Mouse (Mus musculus) myocyte (in vitro differentiated cells): ENCODE results near the gene Myo10. TPM values are rescaled to one million over a fixed set of nuclear protein-coding genes. Genes with fewer than 3 reads are reported as not detected.

Experiments
- H3K27me3 ChIP-seq: one replicate; pipeline ENCODE4 v1.6.1; 2011; ENCODE audit not compliant: control insufficient read depth, insufficient read depth, insufficient read length
- H3K36me3 ChIP-seq: one replicate; pipeline ENCODE4 v1.6.1; 2011; ENCODE audit not compliant: control insufficient read depth, insufficient read depth
- H3K4me2 ChIP-seq: one replicate; pipeline ENCODE4 v1.6.1; 2011; ENCODE audit warnings: low read depth, control low read depth
- H3K4me3 ChIP-seq: one replicate; pipeline ENCODE4 v1.5.1; 2011; ENCODE audit warnings: mild to moderate bottlenecking, control low read depth, moderate library complexity
- H3K79me2 ChIP-seq: one replicate; pipeline ENCODE4 v1.6.1; 2011; ENCODE audit not compliant: control insufficient read depth, insufficient read depth
- H3ac ChIP-seq: one replicate; pipeline ENCODE4 v1.6.1; 2011; ENCODE audit not compliant: control insufficient read depth, insufficient read length
- CEBPB ChIP-seq: IDR thresholded peaks from 2 replicates; pipeline ENCODE4 v1.6.1; 2011; ENCODE audit warnings: mild to moderate bottlenecking, moderate library complexity; ENCODE audit not compliant: poor library complexity, insufficient read depth, severe bottlenecking
- E2F4 ChIP-seq: IDR thresholded peaks from one replicate; pipeline ENCODE4 v1.6.1; 2011; ENCODE audit warnings: mild to moderate bottlenecking, control low read depth, moderate library complexity; ENCODE audit not compliant: insufficient read depth
- MAX ChIP-seq: IDR thresholded peaks from one replicate; pipeline ENCODE4 v1.6.1; 2011; ENCODE audit warnings: low read depth, mild to moderate bottlenecking, control low read depth
- MYOD1 ChIP-seq, 3 experiments: IDR thresholded peaks; one replicate each; pipeline ENCODE4 v1.6.1; 2011; ENCODE audit warnings: control low read depth in 2 of 3, low read depth in 2 of 3, mild to moderate bottlenecking in 2 of 3, moderate library complexity in 1 of 3; ENCODE audit not compliant: insufficient read length in 2 of 3, control insufficient read depth in 1 of 3
- MYOG ChIP-seq, 3 experiments: IDR thresholded peaks; one replicate each; pipeline ENCODE4 v1.6.1; 2011; ENCODE audit warnings: control low read depth in 2 of 3, low read depth in 2 of 3, mild to moderate bottlenecking in 2 of 3; ENCODE audit not compliant: insufficient read length in 2 of 3, control insufficient read depth in 1 of 3, insufficient read depth in 1 of 3
- POLR2A ChIP-seq: IDR thresholded peaks from one replicate; pipeline ENCODE4 v1.6.1; 2011; ENCODE audit warnings: low read depth, mild to moderate bottlenecking, control low read depth, moderate library complexity; ENCODE audit not compliant: insufficient read length
- POLR2AphosphoS2 ChIP-seq: IDR thresholded peaks from one replicate; pipeline ENCODE4 v1.6.1; 2011; ENCODE audit warnings: low read depth, control low read depth; ENCODE audit not compliant: insufficient read length
- REST ChIP-seq: IDR thresholded peaks from one replicate; pipeline ENCODE4 v1.6.1; 2011; ENCODE audit warnings: mild to moderate bottlenecking, control low read depth, moderate library complexity; ENCODE audit not compliant: insufficient read depth, insufficient read length
- SRF ChIP-seq: IDR thresholded peaks from one replicate; pipeline ENCODE4 v1.6.1; 2011; ENCODE audit warnings: low read depth; ENCODE audit not compliant: control insufficient read depth, insufficient read length
- TCF12 ChIP-seq: IDR thresholded peaks from one replicate; pipeline ENCODE4 v1.6.1; 2011; ENCODE audit warnings: mild to moderate bottlenecking, control low read depth; ENCODE audit not compliant: poor library complexity, insufficient read depth, severe bottlenecking
- TCF3 ChIP-seq: IDR thresholded peaks from one replicate; pipeline ENCODE4 v1.6.1; 2011; ENCODE audit warnings: low read depth, control low read depth; ENCODE audit not compliant: insufficient read length
- USF1 ChIP-seq: IDR thresholded peaks from one replicate; pipeline ENCODE4 v1.6.1; 2011; ENCODE audit warnings: low read depth, mild to moderate bottlenecking, control low read depth, moderate library complexity
- polyA plus RNA-seq: library from polyadenylated mRNA; unstranded; fragments of >200 nt; fragmentation: generic; extraction: Trizol; gene quantifications from one replicate; pipeline ENCODE4 v1.2.1, GENCODE M21; 2012; ENCODE audit warnings: missing spikeins

Gene Myo10
- polyA plus RNA-seq, 1 experiment = 71.4 TPM

- Histone ChIP-seq H3K36me3 (no peaks in the 10 kb centered on the region), H3K79me2 (no peaks in the 10 kb centered on the region), H3K4me3 (no peak overlapping the region), H3K27me3 (no peaks in the 10 kb centered on the region), H3ac (no peak overlapping the region), H3K4me2 (no peak overlapping the region)
- TF ChIP-seq SRF (no peak), MYOG (IDR thresholded peaks at IDR 0.05; ENCODE audit: control insufficient read depth in 1 of 3, insufficient read depth in 1 of 3, insufficient read length in 2 of 3, low read depth in 2 of 3) (no peak), E2F4 (no peak), USF1 (no peak), CEBPB (no peak), TCF12 (no peak), POLR2AphosphoS2 (no peak)
Observed at GRCm38 (mm10) chr15:25587943-25588342, 34.4 kb upstream of the Myo10 start.

- Histone ChIP-seq H3K79me2 (no peaks in the 10 kb centered on the region), H3K36me3 (no peaks in the 10 kb centered on the region), H3K4me2 (no peak overlapping the region), H3ac (no peak overlapping the region), H3K4me3 (no peak overlapping the region), H3K27me3 (no peaks in the 10 kb centered on the region)
- no peak for TF ChIP-seq MAX
- no peak for TF ChIP-seq SRF
- no peak for TF ChIP-seq REST
- no peak for TF ChIP-seq MYOG (IDR thresholded peaks at IDR 0.05; ENCODE audit: control insufficient read depth in 1 of 3, insufficient read depth in 1 of 3, insufficient read length in 2 of 3, low read depth in 2 of 3)
- TF ChIP-seq TCF12 = no peak
- no peak for TF ChIP-seq CEBPB
- no peak for TF ChIP-seq USF1
- TF ChIP-seq MYOD1 (IDR thresholded peaks at IDR 0.05; ENCODE audit: control insufficient read depth in 1 of 3, insufficient read length in 2 of 3, low read depth in 2 of 3) = no peak
- no peak for TF ChIP-seq E2F4
- TF ChIP-seq TCF3 = no peak
- no peak for TF ChIP-seq POLR2AphosphoS2
- no peak for TF ChIP-seq POLR2A
Observed at GRCm38 (mm10) chr15:25589318-25589902, 32.9 kb upstream of the Myo10 start.

- Histone ChIP-seq H3K4me2 (no peak overlapping the region), H3ac (no peak overlapping the region), H3K79me2 (no peaks in the 10 kb centered on the region), H3K27me3 (no peaks in the 10 kb centered on the region), H3K36me3 (no peaks in the 10 kb centered on the region), H3K4me3 (no peak overlapping the region)
- TF ChIP-seq SRF (no peak), POLR2A (no peak), TCF3 (no peak), POLR2AphosphoS2 (no peak), REST (no peak), E2F4 (no peak), MYOG (IDR thresholded peaks at IDR 0.05; ENCODE audit: control insufficient read depth in 1 of 3, insufficient read depth in 1 of 3, insufficient read length in 2 of 3, low read depth in 2 of 3) (no peak), CEBPB (no peak), USF1 (no peak), MAX (no peak), MYOD1 (IDR thresholded peaks at IDR 0.05; ENCODE audit: control insufficient read depth in 1 of 3, insufficient read length in 2 of 3, low read depth in 2 of 3) (no peak), TCF12 (no peak)
Observed at GRCm38 (mm10) chr15:25589916-25590315, 32.4 kb upstream of the Myo10 start.

- no peak overlapping the region for H3K4me2 ChIP-seq
- no peak overlapping the region for H3K4me3 ChIP-seq
- no peak overlapping the region for H3ac ChIP-seq
- no peaks in the 10 kb centered on the region for H3K36me3 ChIP-seq
- no peak for TF ChIP-seq E2F4
- TF ChIP-seq TCF12 = no peak
- no peak for TF ChIP-seq USF1
- no peaks in the 10 kb centered on the region for H3K79me2 ChIP-seq
- no peaks in the 10 kb centered on the region for H3K27me3 ChIP-seq
Observed at GRCm38 (mm10) chr15:25590891-25591290, 31.4 kb upstream of the Myo10 start.

- no peak for TF ChIP-seq CEBPB
- no peak for TF ChIP-seq TCF12
- no peak for TF ChIP-seq MYOD1 (IDR thresholded peaks at IDR 0.05; ENCODE audit: control insufficient read depth in 1 of 3, insufficient read length in 2 of 3, low read depth in 2 of 3)
- TF ChIP-seq E2F4 = no peak
- TF ChIP-seq MAX = no peak
- TF ChIP-seq SRF = no peak
- TF ChIP-seq TCF3 = no peak
- TF ChIP-seq USF1 = no peak
- TF ChIP-seq MYOG (IDR thresholded peaks at IDR 0.05; ENCODE audit: control insufficient read depth in 1 of 3, insufficient read depth in 1 of 3, insufficient read length in 2 of 3, low read depth in 2 of 3) = no peak
- TF ChIP-seq POLR2AphosphoS2 = no peak
- no peak for TF ChIP-seq POLR2A
- TF ChIP-seq REST = no peak
- no peaks in the 10 kb centered on the region for H3K27me3 ChIP-seq
Observed at GRCm38 (mm10) chr15:25591964-25592363, 30.4 kb upstream of the Myo10 start.

More at GRCm38 (mm10) chr15:25591964-25592363, 30.4 kb upstream of the Myo10 start:
- no peaks in the 10 kb centered on the region for H3K36me3 ChIP-seq
- no peak overlapping the region for H3ac ChIP-seq
- H3K79me2 ChIP-seq = no peaks in the 10 kb centered on the region
- H3K4me2 ChIP-seq = no peak overlapping the region
- no peak overlapping the region for H3K4me3 ChIP-seq
